15 mouse cellular contexts compared by ENCODE assay signal in the genomic region with DNA sequence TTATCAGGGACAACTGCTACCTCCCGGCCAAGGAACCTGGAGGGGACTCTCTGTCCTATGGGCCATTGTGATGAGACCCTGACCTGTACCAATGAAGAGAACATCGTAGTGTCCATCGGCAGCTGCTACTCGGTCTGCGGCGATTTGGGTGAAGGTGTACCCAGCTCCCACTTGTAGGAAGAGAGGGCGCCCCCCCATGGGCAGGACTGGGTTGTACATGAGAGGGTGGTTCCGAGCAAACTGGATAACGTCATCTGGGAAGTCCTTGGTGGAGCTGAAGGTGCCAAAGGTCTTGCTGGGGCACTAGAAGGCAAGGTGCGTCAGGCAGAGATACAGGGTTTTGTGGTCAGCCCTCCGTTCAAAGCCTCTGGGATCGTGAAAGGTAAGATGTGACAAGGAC. TPM values are rescaled to one million over a fixed set of nuclear protein-coding genes. Genes with fewer than 3 reads are reported as not detected.
DNase-seq lines count a peak whose midpoint lies in the region; ATAC-seq and TF ChIP-seq lines count a peak whose summit lies in the region.
"Had no signal": no experiment of that assay in that cellular context is flagged by ENCODE, and none has a peak within 500 bp of the region (broad histone marks: within the 10 kb centered on the region; RNA-seq: fewer than 3 reads in every experiment).

No protein-coding gene starts in this region.

- H3K27ac ChIP-seq in layer of hippocampus, adult 2 months = no peak overlapping the region
- no peak overlapping the region for H3K27ac ChIP-seq in bone marrow, adult 2 months (ENCODE audit: control insufficient read depth, insufficient read depth, low read depth, low read length, poor library complexity)
- H3K27ac ChIP-seq: embryonic facial prominence, embryonic 12.5 days; forebrain, embryonic 15.5 days; neural tube, embryonic 12.5 days had no signal

- 65% methylated on average over 12 of the region's 12 CpGs for WGBS in bone marrow, adult 2 months

- H3K4me3 ChIP-seq in layer of hippocampus, adult 2 months = no peak overlapping the region
- H3K4me3 ChIP-seq in bone marrow, adult 2 months (replicated peaks; ENCODE audit: control insufficient read depth, low read depth, low read length) = no peak overlapping the region
- H3K4me3 ChIP-seq: embryonic facial prominence, embryonic 12.5 days; forebrain, embryonic 15.5 days; midbrain, embryonic 10.5 days; neural tube, embryonic 12.5 days had no signal

- peaks cover 2% of the 10 kb centered on the region; the same call in 1 of the 2 replicates for H3K4me1 ChIP-seq in bone marrow, adult 2 months (ENCODE audit: control insufficient read depth, insufficient read depth, low read length)

- TF ChIP-seq CTCF in layer of hippocampus, adult 2 months (conservative IDR thresholded peaks at IDR 0.05) = peak; percentile 58
- TF ChIP-seq CTCF in bone marrow, adult 2 months (IDR thresholded peaks at IDR 0.05; ENCODE audit: control insufficient read depth, insufficient read depth, low read length) = peak; percentile 19; the same call in 1 of the 2 replicates

- peak; percentile 67 for DNase-seq in cerebellum, adult 9-10 months
- DNase-seq in cerebellum, postnatal 36 days = no peak
- no peak for DNase-seq in layer of hippocampus, adult 2 months (ENCODE audit: low spot score in 2 of 2)
- DNase-seq in layer of hippocampus, adult 8-10 months (ENCODE audit: low spot score in 2 of 2) = no peak
- peak; percentile 27 to 31 for DNase-seq in B cell, adult 2 months
- no peak for DNase-seq in right cerebral cortex, adult 18-20 months
- DNase-seq: heart, postnatal 36 days had no signal

- TF ChIP-seq POLR2A in bone marrow, adult 2 months (IDR thresholded peaks at IDR 0.05; ENCODE audit: borderline replicate concordance, control insufficient read depth, low read depth, low read length) = no peak

- no peak for ATAC-seq in frontal cortex, adult (ENCODE audit: low TSS enrichment)
- ATAC-seq: activated CD4-positive, CD25-positive, alpha-beta regulatory T cell, adult 4 months; forebrain, embryonic 15.5 days; intestine, embryonic 16.5 days had no signal

RNA-seq across cellular contexts. Expression of gene Sema3b, which starts 8.3 kb away (rescaled TPM):
- total RNA-seq in layer of hippocampus, adult 2 months (2021) = 1 to 10 TPM; 1.9 to 2.2 TPM
- 1 to 10 TPM; 2.9 to 5.0 (median 4.4) TPM for total RNA-seq in layer of hippocampus, adult 8-10 months (2022)
- 2.1 TPM in 1 of 2 replicates, not detected in the other for polyA plus RNA-seq in bone marrow, adult 2 months (2011; ENCODE audit: insufficient read depth, insufficient read length, low replicate concordance, missing spikeins)
- polyA plus RNA-seq: activated CD4-positive, CD25-positive, alpha-beta regulatory T cell, adult 4 months had no signal

RNA-seq across cellular contexts. Expression of gene Ifrd2, which starts 13.3 kb away (rescaled TPM):
- 10 to 100 TPM; 13.7 to 15.2 TPM for total RNA-seq in layer of hippocampus, adult 2 months (2021)
- 10 to 100 TPM; 12.4 to 15.4 (median 14.0) TPM for total RNA-seq in layer of hippocampus, adult 8-10 months (2022)
- 172 and 173 TPM in 2 replicates for polyA plus RNA-seq in bone marrow, adult 2 months (2011; ENCODE audit: insufficient read depth, insufficient read length, low replicate concordance, missing spikeins)

RNA-seq across cellular contexts. Expression of gene Hyal3, which starts 20.1 kb away (rescaled TPM):
- total RNA-seq in layer of hippocampus, adult 2 months (2021) = 1 to 10 TPM; 2.0 to 2.1 TPM
- total RNA-seq in layer of hippocampus, adult 8-10 months (2022) = 1 to 10 TPM; 1.7 to 2.4 (median 1.9) TPM
- polyA plus RNA-seq in bone marrow, adult 2 months (2011; ENCODE audit: insufficient read depth, insufficient read length, low replicate concordance, missing spikeins) = 2.8 TPM in 1 of 2 replicates, not detected in the other

RNA-seq across cellular contexts. Expression of gene Naa80, which starts 22.1 kb away (rescaled TPM):
- 10 to 100 TPM; 10.9 to 12.6 TPM for total RNA-seq in layer of hippocampus, adult 2 months (2021)
- total RNA-seq in layer of hippocampus, adult 8-10 months (2022) = 10 to 100 TPM; 11.8 to 18.4 (median 15.4) TPM
- 14.9 and 34.9 TPM in 2 replicates for polyA plus RNA-seq in bone marrow, adult 2 months (2011; ENCODE audit: insufficient read depth, insufficient read length, low replicate concordance, missing spikeins)

RNA-seq across cellular contexts. Expression of gene Hyal1, which starts 24.0 kb away (rescaled TPM):
- 1 to 10 TPM; 6.9 to 7.6 TPM for total RNA-seq in layer of hippocampus, adult 2 months (2021)
- total RNA-seq in layer of hippocampus, adult 8-10 months (2022) = 1 to 10 TPM; 7.6 to 9.7 (median 8.4) TPM
- polyA plus RNA-seq in bone marrow, adult 2 months (2011; ENCODE audit: insufficient read depth, insufficient read length, low replicate concordance, missing spikeins) = 2.9 and 8.5 TPM in 2 replicates

Comparison
In these comparisons a context has a peak if more than half of its experiments do, and no peak if none do; other contexts are left out.
1. DNase-seq: peak in cerebellum, adult 9-10 months (single experiment) and B cell, adult 2 months (2 of 2); none in cerebellum, postnatal 36 days (0 of 2), layer of hippocampus, adult 2 months (0 of 2), layer of hippocampus, adult 8-10 months (0 of 2) and right cerebral cortex, adult 18-20 months (single experiment).